Mouse (Mus musculus) bone marrow macrophage, adult 2 months (primary cell): ENCODE data around the gene Mturn.

ENCODE experiments used
- CTCF ChIP-seq: IDR thresholded peaks from 2 replicates; pipeline ENCODE4 v1.5.1; 2012; ENCODE audit warnings: low read depth, mild to moderate bottlenecking, low read length, moderate library complexity
- POLR2A ChIP-seq: IDR thresholded peaks from 2 replicates; pipeline ENCODE4 v1.6.1; 2012; ENCODE audit warnings: mild to moderate bottlenecking, low read depth, low read length, borderline replicate concordance

DNA sequence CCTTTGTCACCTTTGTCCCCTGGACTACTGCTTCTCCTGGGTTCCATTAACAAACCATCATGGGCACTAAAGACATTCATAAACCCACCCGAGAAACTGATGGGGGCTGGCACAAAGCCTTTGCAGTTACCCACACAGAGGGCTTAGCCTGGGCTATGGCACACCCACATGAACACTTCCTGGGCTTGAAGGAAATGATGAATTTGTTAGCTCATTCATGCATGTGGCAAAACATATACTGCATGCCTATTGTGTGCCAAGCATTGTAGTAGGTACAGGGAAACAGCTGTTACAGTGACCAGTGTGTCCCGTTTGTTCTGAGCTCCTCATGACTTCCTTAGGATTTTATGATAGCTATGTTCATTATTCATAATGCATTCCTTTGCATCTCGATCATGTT, 55.8 kb downstream of the Mturn start:
- TF ChIP-seq CTCF (no peak), POLR2A (no peak)
